Comparison of ENCODE assay signal across 8 mouse cellular contexts in genomic region chr4:106315921-106316350, GRCm38 (mm10). TPM values are rescaled to one million over a fixed set of nuclear protein-coding genes. Genes with fewer than 3 reads are reported as not detected.
DNase-seq lines count a peak whose midpoint lies in the region; ATAC-seq and TF ChIP-seq lines count a peak whose summit lies in the region.

Usp24 (plus strand) TSS chr4:106316213.

- no peak for TF ChIP-seq CTCF in intestine, postnatal 0 days (IDR thresholded peaks at IDR 0.05; ENCODE audit: low read depth)

- H3K9ac ChIP-seq in embryonic facial prominence, embryonic 11.5 days (replicated peaks; ENCODE audit: low read length): peak within 1 kb of the TSS; percentile 88
- peak within 1 kb of the TSS; percentile 96 for H3K9ac ChIP-seq in intestine, postnatal 0 days (ENCODE audit: low read depth, low read length)
- peak within 1 kb of the TSS; percentile 98 for H3K9ac ChIP-seq in limb, embryonic 11.5 days (ENCODE audit: low read length)
- H3K9ac ChIP-seq in midbrain, embryonic 12.5 days (replicated peaks): peak within 1 kb of the TSS; percentile 98

- H3K27ac ChIP-seq in embryonic facial prominence, embryonic 11.5 days (replicated peaks; ENCODE audit: low read depth, low read length): peak within 1 kb of the TSS; percentile 85
- peak within 1 kb of the TSS; percentile 92 for H3K27ac ChIP-seq in intestine, postnatal 0 days (ENCODE audit: low read depth, low read length)
- peak within 1 kb of the TSS; percentile 78 for H3K27ac ChIP-seq in limb, embryonic 11.5 days (replicated peaks; ENCODE audit: low read depth, low read length)
- H3K27ac ChIP-seq in midbrain, embryonic 12.5 days (replicated peaks): peak within 1 kb of the TSS; percentile 95

- ATAC-seq in embryonic facial prominence, embryonic 11.5 days (replicated peaks; ENCODE audit: insufficient number of reproducible peaks, low FRiP score, low TSS enrichment, low read depth): peak; percentile 89
- peak; percentile 66 for ATAC-seq in granulocyte monocyte progenitor cell, adult 5-6 weeks (replicated peaks; ENCODE audit: poor library complexity, severe bottlenecking)
- ATAC-seq in intestine, postnatal 0 days: peak; percentile 90
- ATAC-seq in limb, embryonic 11.5 days (ENCODE audit: insufficient number of reproducible peaks, low FRiP score, low TSS enrichment, low read depth): peak; percentile 89
- peak; percentile 91 for ATAC-seq in midbrain, embryonic 12.5 days (ENCODE audit: low FRiP score, low read depth)

- no peaks in the 10 kb centered on the region for H3K27me3 ChIP-seq in embryonic facial prominence, embryonic 11.5 days (ENCODE audit: control insufficient read depth, insufficient read depth, low read length)
- H3K27me3 ChIP-seq in intestine, postnatal 0 days (replicated peaks; ENCODE audit: control insufficient read depth, insufficient read depth, low read length): no peaks in the 10 kb centered on the region
- no peaks in the 10 kb centered on the region for H3K27me3 ChIP-seq in limb, embryonic 11.5 days (ENCODE audit: control insufficient read depth, insufficient read depth, low read length)
- no peaks in the 10 kb centered on the region; the same call in 1 of the 2 replicates for H3K27me3 ChIP-seq in midbrain, embryonic 12.5 days

- DNase-seq in adrenal gland, postnatal 10 days: peak; percentile 84
- DNase-seq in embryonic facial prominence, embryonic 11.5 days (ENCODE audit: low spot score): peak; percentile 77
- DNase-seq in limb, embryonic 11.5 days (ENCODE audit: low spot score): peak; percentile 80
- DNase-seq in right cerebral cortex, postnatal 4 days: peak; percentile 63
- peak; percentile 81 for DNase-seq in yolk sac, embryonic 10.5 days (ENCODE audit: low spot score)

- H3K36me3 ChIP-seq in embryonic facial prominence, embryonic 11.5 days (replicated peaks; ENCODE audit: control insufficient read depth, insufficient read depth, low read depth, low read length): no peaks in the 10 kb centered on the region
- H3K36me3 ChIP-seq in intestine, postnatal 0 days (ENCODE audit: control insufficient read depth, insufficient read depth): no peaks in the 10 kb centered on the region
- no peaks in the 10 kb centered on the region for H3K36me3 ChIP-seq in limb, embryonic 11.5 days (ENCODE audit: control insufficient read depth, insufficient read depth, low read length)
- H3K36me3 ChIP-seq in midbrain, embryonic 12.5 days: no peaks in the 10 kb centered on the region

- peaks cover 3% of the 10 kb centered on the region; the same call in 1 of the 2 replicates for H3K4me1 ChIP-seq in embryonic facial prominence, embryonic 11.5 days (ENCODE audit: control insufficient read depth, insufficient read depth, low read length)
- H3K4me1 ChIP-seq in intestine, postnatal 0 days (replicated peaks; ENCODE audit: control insufficient read depth, insufficient read depth, low read length): no peaks in the 10 kb centered on the region; the same call in 1 of the 2 replicates
- peaks cover 9% of the 10 kb centered on the region for H3K4me1 ChIP-seq in limb, embryonic 11.5 days (ENCODE audit: control insufficient read depth, insufficient read depth, low read length)
- peaks cover 35% of the 10 kb centered on the region for H3K4me1 ChIP-seq in midbrain, embryonic 12.5 days

- H3K4me3 ChIP-seq in embryonic facial prominence, embryonic 11.5 days (ENCODE audit: low read depth, low read length): peak within 1 kb of the TSS; percentile 81
- H3K4me3 ChIP-seq in intestine, postnatal 0 days (ENCODE audit: low read depth, low read length): peak within 1 kb of the TSS; percentile 95
- H3K4me3 ChIP-seq in limb, embryonic 11.5 days (ENCODE audit: low read depth, low read length): peak within 1 kb of the TSS; percentile 85
- H3K4me3 ChIP-seq in midbrain, embryonic 12.5 days: peak within 1 kb of the TSS; percentile 96

- H3K9me3 ChIP-seq in embryonic facial prominence, embryonic 11.5 days (replicated peaks; ENCODE audit: control insufficient read depth, low read length): no peaks in the 10 kb centered on the region
- no peaks in the 10 kb centered on the region for H3K9me3 ChIP-seq in intestine, postnatal 0 days (ENCODE audit: control insufficient read depth)
- no peaks in the 10 kb centered on the region for H3K9me3 ChIP-seq in limb, embryonic 11.5 days (ENCODE audit: control insufficient read depth, low read length)
- H3K9me3 ChIP-seq in midbrain, embryonic 12.5 days: no peaks in the 10 kb centered on the region

- H3K4me2 ChIP-seq in embryonic facial prominence, embryonic 11.5 days (ENCODE audit: low read depth, low read length): peak within 1 kb of the TSS; percentile 48
- peak within 1 kb of the TSS; percentile 91 for H3K4me2 ChIP-seq in intestine, postnatal 0 days (replicated peaks; ENCODE audit: low read depth)
- H3K4me2 ChIP-seq in limb, embryonic 11.5 days (ENCODE audit: low read depth, severe bottlenecking): peak within 1 kb of the TSS; percentile 55
- H3K4me2 ChIP-seq in midbrain, embryonic 12.5 days (replicated peaks): peak within 1 kb of the TSS; percentile 75

- under 1% methylated on average over 35 of the region's 60 CpGs for WGBS in embryonic facial prominence, embryonic 11.5 days
- under 1% methylated on average over 54 of the region's 60 CpGs for WGBS in intestine, postnatal 0 days
- under 1% methylated on average over 44 of the region's 60 CpGs for WGBS in limb, embryonic 11.5 days
- under 1% methylated on average over 40 of the region's 60 CpGs for WGBS in midbrain, embryonic 12.5 days

RNA-seq across cellular contexts. Expression of gene Usp24, which starts in this region (rescaled TPM):
- total RNA-seq in adrenal gland, postnatal 10 days (2021): 10 to 100 TPM; 31.0 to 43.6 TPM
- 8.7 and 8.8 TPM in 2 replicates for polyA plus RNA-seq in embryonic facial prominence, embryonic 11.5 days (2014; fragmentation: Nextera tagmentation; extraction: Ambion mirVana)
- 26.2 and 27.0 TPM in 2 replicates for total RNA-seq in granulocyte monocyte progenitor cell, adult 5-6 weeks (2014; fragmentation: Nextera tagmentation)
- 34.9 and 35.5 TPM in 2 replicates for total RNA-seq in granulocyte monocyte progenitor cell, adult 5-6 weeks (2017)
- 5.3 and 6.2 TPM in 2 replicates for polyA plus RNA-seq in intestine, postnatal 0 days (2015; fragmentation: Nextera tagmentation; extraction: Ambion mirVana)
- polyA plus RNA-seq in limb, embryonic 11.5 days (2014; fragmentation: Nextera tagmentation; extraction: Ambion mirVana): 9.8 and 11.4 TPM in 2 replicates
- polyA plus RNA-seq in midbrain, embryonic 12.5 days (2016; fragmentation: Nextera tagmentation; extraction: Ambion mirVana): 10.8 and 12.5 TPM in 2 replicates

Comparison
In these comparisons a context has a peak if more than half of its experiments do, and no peak if none do; other contexts are left out.
1. Peak in every context shown above with its lines: DNase-seq, ATAC-seq, H3K4me3 ChIP-seq and H3K27ac ChIP-seq.